Mouse (Mus musculus) monocyte, adult 2 months (primary cell): ENCODE data around the gene Egfl8.

Source experiments
- DNase-seq, 2 experiments: peaks; one replicate each; pipeline ENCODE4 v3.0.0; 2022; ENCODE audit warnings: low spot score in 2 of 2, low read depth in 1 of 2

The Egfl8 gene

GRCm38 (mm10) chr17:34601796-34602195 is 14.0 kb downstream of the Egfl8 start:
- no peak for DNase-seq

- no peak for DNase-seq
These were observed 15.9 kb downstream of the Egfl8 start for GRCm38 (mm10) chr17:34599891-34600290.

- no peak for DNase-seq
These were observed 18.1 kb downstream of the Egfl8 start, which contains the start of gene Ager for GRCm38 (mm10) chr17:34597566-34598095. TSS of gene Ager (plus strand) at chr17:34597862.

GRCm38 (mm10) chr17:34596098-34596497 is 19.7 kb downstream of the Egfl8 start:
- no peak for DNase-seq

- DNase-seq: no peak
These were observed 21.8 kb downstream of the Egfl8 start for GRCm38 (mm10) chr17:34593752-34594525.

- no peak for DNase-seq
These were observed 22.9 kb downstream of the Egfl8 start for GRCm38 (mm10) chr17:34592581-34593549.

GRCm38 (mm10) chr17:34591994-34592375 is 23.8 kb downstream of the Egfl8 start:
- no peak for DNase-seq

- no peak for DNase-seq
These were observed 24.5 kb downstream of the Egfl8 start, which contains the start of gene Pbx2 for GRCm38 (mm10) chr17:34591029-34591993. TSS of gene Pbx2 (plus strand) at chr17:34591266.

- no peak for DNase-seq
These were observed 25.4 kb downstream of the Egfl8 start for GRCm38 (mm10) chr17:34590154-34590987.

GRCm38 (mm10) chr17:34589681-34590101 is 26.1 kb downstream of the Egfl8 start, which contains the start of gene Gpsm3:
TSS of gene Gpsm3 (plus strand) at chr17:34589806.
- DNase-seq: no peak

- no peak for DNase-seq
These were observed 26.6 kb downstream of the Egfl8 start for GRCm38 (mm10) chr17:34589206-34589605.

GRCm38 (mm10) chr17:34588767-34589166 is 27.0 kb downstream of the Egfl8 start:
- no peak for DNase-seq

- no peak for DNase-seq
These were observed 28.0 kb downstream of the Egfl8 start for GRCm38 (mm10) chr17:34587814-34588213.

GRCm38 (mm10) chr17:34587423-34587811 is 28.4 kb downstream of the Egfl8 start:
- peak; percentile 87 to 94 for DNase-seq

- peak in 1 of 2 experiments; percentile 48 for DNase-seq
These were observed 28.9 kb downstream of the Egfl8 start for GRCm38 (mm10) chr17:34586796-34587422.

GRCm38 (mm10) chr17:34585877-34586771 is 29.6 kb downstream of the Egfl8 start:
- DNase-seq: no peak

GRCm38 (mm10) chr17:34585121-34585520 is 30.6 kb downstream of the Egfl8 start:
- no peak for DNase-seq

GRCm38 (mm10) chr17:34583819-34584218 is 32.0 kb downstream of the Egfl8 start:
- no peak for DNase-seq
